Mouse (Mus musculus) heart, adult 10 weeks (tissue): ENCODE data around the gene Anxa4. TPM values are rescaled to one million over a fixed set of nuclear protein-coding genes. Genes with fewer than 3 reads are reported as not detected.

Source experiments
- polyA plus RNA-seq: library from polyadenylated mRNA; stranded (reverse); fragments of 350-450 nt; fragmentation: Illumina TruSeq; extraction: RNeasy Lipid Tissue Mini Kit (QIAGEN cat#74804); gene quantifications from one replicate; pipeline ENCODE4 v1.2.3, GENCODE M21; 2014; ENCODE audit warnings: low read depth, low replicate concordance

Anxa4 gene
- 27.0 TPM for polyA plus RNA-seq

DNA sequence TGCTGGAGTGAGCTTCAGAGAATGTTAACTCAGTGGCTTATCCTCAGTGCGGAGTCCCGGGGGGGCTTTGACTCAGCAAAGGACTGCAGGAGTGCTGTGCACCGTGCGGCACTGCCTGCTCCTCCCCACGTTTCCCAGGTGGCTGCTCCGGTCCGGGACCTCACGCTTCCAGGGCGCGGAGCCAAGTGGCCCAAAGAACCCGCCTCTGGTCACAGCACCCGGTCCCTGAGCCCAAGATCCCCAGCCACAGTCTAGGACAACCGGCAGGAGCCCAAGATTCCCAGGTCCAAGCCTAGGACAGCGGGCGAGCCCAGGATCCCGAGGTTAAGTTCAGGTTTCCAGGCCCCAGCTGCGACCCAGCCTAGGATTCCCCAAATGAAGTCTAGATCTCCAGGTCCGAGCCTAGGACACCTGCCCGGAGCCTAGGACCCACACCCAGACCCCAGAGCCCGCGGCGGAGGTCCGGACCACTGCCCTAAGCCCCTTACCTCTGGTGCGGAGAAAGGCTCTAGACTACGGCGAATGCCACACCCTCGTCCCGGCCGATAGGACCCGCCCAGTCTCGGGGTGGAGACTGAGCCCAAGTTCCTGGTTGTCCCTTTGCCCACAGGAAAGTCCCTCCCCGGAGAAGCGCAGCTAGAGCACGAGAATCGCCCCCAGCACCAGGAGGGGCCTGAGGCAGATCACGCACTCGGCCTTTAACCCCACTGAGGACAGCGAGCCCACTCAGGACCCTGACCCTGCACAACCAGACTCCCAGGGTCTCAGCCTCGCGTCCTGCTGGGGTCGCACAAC is at the start of gene Anxa4:
Gene Anxa4 (minus strand): TSS at position 564 of the 795 bp plus-strand sequence.

DNA sequence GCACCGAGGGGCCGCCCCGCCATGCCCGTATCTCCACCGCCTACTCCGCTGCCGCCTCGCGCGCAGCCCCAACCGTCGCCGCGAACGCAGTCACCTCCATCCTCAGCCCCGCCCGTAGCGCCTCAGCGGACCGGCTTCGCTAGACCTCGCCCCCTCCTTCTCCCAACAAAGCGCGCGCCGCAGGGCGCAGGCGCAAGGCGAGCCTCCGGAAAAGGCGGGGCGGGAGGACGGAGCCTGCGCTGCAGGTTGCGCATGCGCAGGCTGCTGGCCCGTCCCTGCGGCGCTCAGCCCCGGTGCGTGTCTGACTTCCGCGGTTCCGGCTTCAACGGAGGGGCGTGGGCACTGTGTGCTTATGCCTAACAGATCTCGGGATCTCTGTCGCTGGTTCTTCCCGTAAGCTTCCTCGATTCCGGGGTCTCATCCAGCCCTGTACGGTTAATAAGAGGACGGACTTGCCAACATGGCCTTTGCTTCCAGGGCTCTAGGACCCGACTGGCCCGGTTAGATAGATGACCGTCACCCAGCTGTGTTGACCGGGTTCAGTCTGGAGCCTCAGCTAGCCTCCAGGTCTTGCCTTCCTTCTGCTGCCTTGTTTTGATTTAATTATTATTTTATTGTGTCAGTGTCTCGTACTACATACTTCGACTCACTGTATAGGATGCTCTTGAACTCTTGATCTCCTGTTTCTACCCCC is 60.1 kb downstream of the Anxa4 start, which contains the start of gene Gmcl1:
Gene Gmcl1 (minus strand): TSS at position 201 of the 694 bp plus-strand sequence.

Other genes starting within 250 kb of the Anxa4 start
- 0.29 TPM for gene Asprv1, start 165.4 kb downstream of the Anxa4 start, polyA plus RNA-seq
- gene Mxd1, start 124.4 kb downstream of the Anxa4 start, polyA plus RNA-seq: 3.5 TPM
- 68.2 TPM for gene Snrnp27, start 109.1 kb downstream of the Anxa4 start, polyA plus RNA-seq
- gene Gmcl1, start 60.2 kb downstream of the Anxa4 start, polyA plus RNA-seq: 6.9 TPM
- gene Aak1, start 55.9 kb upstream of the Anxa4 start, polyA plus RNA-seq: 19.9 TPM
- 88.1 TPM for gene Nfu1, start 215.7 kb upstream of the Anxa4 start, polyA plus RNA-seq
- gene Gfpt1, start 249.3 kb upstream of the Anxa4 start, polyA plus RNA-seq: 13.3 TPM